Mouse (Mus musculus) heart, adult 2 months (tissue): ENCODE measurements at regions not wholly inside any gene's neighbourhood (a gene's known extent, or its start where the extent isn't known, plus 50 kb on each side); places are given as distances from the start of the nearest gene placed in this dataset.

Experiments used
- CTCF ChIP-seq: fragments of 200-600 bp; IDR thresholded peaks from 2 replicates; pipeline ENCODE4 v1.8.1; 2022; ENCODE audit warnings: antibody characterized with exemption, mild to moderate bottlenecking, moderate library complexity
- EP300 ChIP-seq: fragments of 200-500 bp; IDR thresholded peaks from 2 replicates; pipeline ENCODE4 v1.6.1; 2011; ENCODE audit warnings: low read depth, low read length, control low read depth; ENCODE audit not compliant: insufficient read depth
- POLR2A ChIP-seq: fragments of 200-500 bp; IDR thresholded peaks from 2 replicates; pipeline ENCODE4 v1.6.1; 2011; ENCODE audit warnings: mild to moderate bottlenecking, low read depth, low read length, control low read depth; ENCODE audit not compliant: insufficient read depth

GRCm38 (mm10) chr1:81755281-81755680 is 477.6 kb upstream of the Gm9747 start:
- TF ChIP-seq CTCF (no peak), POLR2A (no peak), EP300 (0 out of 2 replicates have a peak, but pooled peaks have one; percentile 18)
